Mouse (Mus musculus): ENCODE data around the gene Reg2.
"Not testable (repeated sequence)": the region's sequence is repeated elsewhere in the genome, so short reads cannot be mapped to it uniquely, and the experiment has no call there.

Gene Reg2

GRCm38 (mm10) chr6:78395323-78395722 lies at the start of gene Reg2:
Reg2 (plus strand) TSS chr6:78395623.
- not testable (repeated sequence) for DNase-seq (ENCODE audit: low spot score)

- DNase-seq (ENCODE audit: low spot score): no peak
Measured at GRCm38 (mm10) chr6:78361971-78362563, 33.4 kb upstream of the Reg2 start.

- DNase-seq (ENCODE audit: low spot score): no peak
Measured at GRCm38 (mm10) chr6:78370357-78370756, 25.1 kb upstream of the Reg2 start, which contains the start of gene Reg3b. Reg3b (plus strand) TSS chr6:78370657.

GRCm38 (mm10) chr6:78378765-78379164 lies 16.7 kb upstream of the Reg2 start, which contains the start of gene Reg3d:
Reg3d (minus strand) TSS chr6:78378865.
- DNase-seq (ENCODE audit: low spot score): no peak

DNA sequence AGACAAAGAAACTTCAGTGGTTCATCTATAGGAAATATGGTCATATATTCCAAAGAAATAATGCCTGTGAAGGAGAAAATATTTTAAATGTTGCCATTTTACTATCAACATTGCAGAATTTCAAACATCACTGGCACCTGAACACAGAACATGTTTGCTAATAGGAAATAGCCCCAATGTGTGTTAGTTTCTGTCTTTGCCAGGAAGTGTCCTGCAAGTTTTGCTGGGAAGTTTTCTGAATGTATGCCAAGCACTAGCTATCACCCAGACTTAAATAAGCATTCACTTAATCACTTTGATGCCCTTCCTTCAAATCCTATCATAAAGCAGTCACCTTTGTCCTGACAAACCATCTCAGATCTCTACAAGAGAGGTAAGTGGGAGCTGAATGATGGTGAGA lies 15.0 kb upstream of the Reg2 start, which contains the start of gene Reg3a:
TSS of gene Reg3a (plus strand) at position 301 of the 400 bp plus-strand sequence.
- DNase-seq (ENCODE audit: low spot score): no peak

DNA sequence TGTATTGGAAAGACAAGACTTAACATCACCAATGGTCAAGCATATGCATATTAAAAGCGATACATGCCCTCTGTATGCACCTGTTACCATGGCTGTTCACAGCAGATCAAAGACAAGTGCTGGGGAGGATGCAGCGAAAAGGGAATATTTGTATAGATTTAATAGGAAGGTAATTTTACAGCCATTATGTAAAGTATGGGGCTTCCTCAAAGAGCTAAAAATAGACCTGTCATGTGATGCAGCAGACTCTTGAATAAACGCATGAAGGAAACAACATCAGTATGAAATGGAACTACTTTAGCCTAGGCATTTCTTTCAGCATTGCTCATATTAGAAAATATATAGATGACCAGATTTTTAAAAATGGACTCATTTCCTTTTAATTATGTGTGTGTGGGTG lies 9.8 kb upstream of the Reg2 start:
- no peak for DNase-seq (ENCODE audit: low spot score)

DNA sequence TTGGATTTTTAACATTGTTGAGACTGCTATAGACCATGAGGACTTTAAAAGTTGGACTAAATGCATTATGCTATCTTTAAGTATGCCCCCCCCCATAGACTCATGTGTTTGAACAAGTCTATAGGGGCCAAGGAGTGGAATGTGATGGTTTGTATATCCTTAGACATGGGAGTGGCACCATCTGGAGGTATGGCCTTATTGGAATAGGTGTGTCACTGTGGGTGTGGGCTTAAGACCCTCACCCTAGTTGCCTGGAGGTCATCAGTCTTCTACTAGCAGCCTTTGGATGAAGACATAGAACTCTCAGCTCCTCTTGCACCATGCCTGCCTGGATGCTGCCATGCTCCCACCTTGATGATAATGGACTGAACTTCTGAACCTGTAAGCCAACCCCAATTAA lies 27.0 kb downstream of the Reg2 start, which contains the start of gene Reg1:
TSS of gene Reg1 (plus strand) at position 301 of the 400 bp plus-strand sequence.
- DNase-seq (ENCODE audit: low spot score): not testable (repeated sequence)

DNA sequence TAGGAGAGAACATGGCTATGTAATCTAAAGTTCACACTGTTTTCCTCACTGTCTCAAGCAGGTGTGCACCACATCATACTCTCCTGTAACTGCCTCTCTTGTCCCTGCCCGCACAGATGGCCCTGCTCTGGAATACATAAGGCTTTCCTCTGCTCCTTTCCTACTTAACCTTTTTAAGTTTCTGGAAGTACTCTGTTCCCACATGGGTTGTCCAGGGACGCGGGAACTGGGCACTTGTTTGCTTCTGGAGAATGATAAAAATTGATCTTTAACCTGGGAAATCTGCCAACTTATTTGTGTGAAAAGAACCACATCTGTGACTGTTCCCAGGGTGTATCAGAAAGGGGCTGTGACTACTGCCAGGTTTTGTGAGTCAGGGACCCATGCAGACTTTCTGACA lies 30.1 kb downstream of the Reg2 start:
- DNase-seq (ENCODE audit: low spot score): no peak

DNA sequence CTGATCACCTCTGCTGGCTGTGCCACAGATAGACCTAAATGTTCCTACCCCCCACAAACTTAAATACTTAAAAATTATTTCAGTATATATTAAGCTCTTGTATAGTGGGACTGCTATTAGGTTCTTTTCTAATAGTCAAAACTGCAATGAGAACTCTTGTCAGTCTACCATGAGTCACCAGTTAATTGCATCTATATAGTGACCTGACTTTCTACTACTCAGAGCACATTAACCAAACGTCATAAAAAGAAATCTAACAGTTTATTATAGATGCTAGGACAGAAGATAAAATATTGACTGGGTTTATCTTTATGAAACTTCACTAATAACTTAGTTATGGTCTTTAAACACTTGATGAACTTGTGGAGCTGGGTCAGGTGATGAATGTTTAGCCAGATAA lies 51.8 kb downstream of the Reg2 start:
- no peak for DNase-seq (ENCODE audit: low spot score)

GRCm38 (mm10) chr6:78448409-78448808 lies 53.0 kb downstream of the Reg2 start:
- no peak for DNase-seq (ENCODE audit: low spot score)

GRCm38 (mm10) chr6:78452804-78453203 lies 57.4 kb downstream of the Reg2 start:
- DNase-seq (ENCODE audit: low spot score): no peak
